Mouse (Mus musculus) heart, embryonic 12.5 days (tissue): Measurements from ENCODE around the gene Itga9. TPM values are rescaled to one million over a fixed set of nuclear protein-coding genes. Genes with fewer than 3 reads are reported as not detected.

Source experiments
- ATAC-seq: fragments of 200-750 bp; cut with Nextera tagmentation; 2 replicates; pipeline ENCODE4 v1.8.0; 2017; ENCODE audit warnings: moderate TSS enrichment, moderate library complexity; ENCODE audit not compliant: insufficient number of reproducible peaks, low FRiP score
- H3K27ac ChIP-seq: fragments of 300-500 bp; sonication (generic); 2 replicates; pipeline ENCODE4 v1.5.1; 2016; ENCODE audit warnings: mild to moderate bottlenecking, moderate library complexity; ENCODE audit not compliant: poor library complexity, severe bottlenecking
- H3K27me3 ChIP-seq: fragments of 300-500 bp; sonication (generic); replicated peaks from 2 replicates; pipeline ENCODE4 v1.6.1; 2016; ENCODE audit warnings: mild to moderate bottlenecking, moderate library complexity
- H3K36me3 ChIP-seq: fragments of 300-500 bp; sonication (generic); 2 replicates; pipeline ENCODE4 v1.6.1; 2016; ENCODE audit warnings: mild to moderate bottlenecking, moderate library complexity
- H3K4me1 ChIP-seq: fragments of 300-500 bp; sonication (generic); replicated peaks from 2 replicates; pipeline ENCODE4 v1.6.1; 2016; ENCODE audit warnings: mild to moderate bottlenecking
- H3K4me2 ChIP-seq: fragments of 300-500 bp; sonication (generic); 2 replicates; pipeline ENCODE4 v1.6.1; 2016; ENCODE audit warnings: mild to moderate bottlenecking, moderate library complexity
- H3K4me3 ChIP-seq: fragments of 300-500 bp; sonication (generic); 2 replicates; pipeline ENCODE4 v1.5.1; 2016; ENCODE audit warnings: mild to moderate bottlenecking
- H3K9ac ChIP-seq: fragments of 300-500 bp; sonication (generic); 2 replicates; pipeline ENCODE4 v1.6.1; 2016; ENCODE audit warnings: mild to moderate bottlenecking, moderate library complexity
- H3K9me3 ChIP-seq: fragments of 300-500 bp; sonication (generic); replicated peaks from 2 replicates; pipeline ENCODE4 v1.6.1; 2016; ENCODE audit warnings: mild to moderate bottlenecking, moderate library complexity
- WGBS: fragments of 180-500 bp; shearing (Covaris S2); methylation state at CpG from one replicate; pipeline ENCODE4 v1.1.7; 2016; 5-methylcytosine and 5-hydroxymethylcytosine counted together
- polyA plus RNA-seq: library from polyadenylated mRNA; unstranded; fragments of >200 nt; fragmentation: Nextera tagmentation; extraction: Ambion mirVana; gene quantifications from 2 replicates; pipeline ENCODE4 v1.2.1, GENCODE M21; 2016

The Itga9 gene
- polyA plus RNA-seq, 1 experiment from 2014 or later = 21.0 TPM

- ATAC-seq = 0 out of 2 replicates have a peak, but pooled peaks have one; percentile 13
- Histone ChIP-seq H3K4me3 (peak overlapping the region; percentile 70), H3K9me3 (no peaks in the 10 kb centered on the region), H3K27ac (no peak overlapping the region; the same call in 1 of the 2 replicates), H3K4me2 (peak overlapping the region; percentile 91), H3K27me3 (peaks cover 40% of the 10 kb centered on the region), H3K36me3 (no peaks in the 10 kb centered on the region), H3K4me1 (peaks cover 61% of the 10 kb centered on the region), H3K9ac (peak overlapping the region; percentile 89)
- WGBS = under 1% methylated on average over 66 of the region's 68 CpGs
Observed at GRCm38 (mm10) chr9:118606817-118607371, 404 bp downstream of the Itga9 start.

- H3K4me1 ChIP-seq = peaks cover 67% of the 10 kb centered on the region
- peak overlapping the region; percentile 91 for H3K4me2 ChIP-seq
- ATAC-seq = no peak
- peak overlapping the region; percentile 89 for H3K9ac ChIP-seq
- no peak overlapping the region; the same call in 1 of the 2 replicates for H3K27ac ChIP-seq
- no peaks in the 10 kb centered on the region for H3K36me3 ChIP-seq
- H3K4me3 ChIP-seq = peak overlapping the region; percentile 70
- WGBS = 51% methylated on average over 16 of the region's 16 CpGs
- no peaks in the 10 kb centered on the region for H3K9me3 ChIP-seq
- H3K27me3 ChIP-seq = peaks cover 34% of the 10 kb centered on the region
Observed at GRCm38 (mm10) chr9:118607701-118608401, 1.4 kb downstream of the Itga9 start.

GRCm38 (mm10) chr9:118608556-118608955 lies 2.1 kb downstream of the Itga9 start:
- Histone ChIP-seq H3K4me2 (peak overlapping the region; percentile 91), H3K27me3 (peaks cover 30% of the 10 kb centered on the region), H3K9ac (no peak overlapping the region), H3K9me3 (no peaks in the 10 kb centered on the region), H3K4me1 (peaks cover 68% of the 10 kb centered on the region), H3K4me3 (peak overlapping the region; percentile 17; the same call in 1 of the 2 replicates), H3K27ac (no peak overlapping the region), H3K36me3 (no peaks in the 10 kb centered on the region)
- WGBS = 39% methylated on average over 4 of the region's 4 CpGs
- no peak for ATAC-seq

GRCm38 (mm10) chr9:118610060-118610459 lies 3.6 kb downstream of the Itga9 start:
- H3K27ac ChIP-seq = no peak overlapping the region
- peaks cover 66% of the 10 kb centered on the region for H3K4me1 ChIP-seq

GRCm38 (mm10) chr9:118611111-118611541 lies 4.6 kb downstream of the Itga9 start:
- no peak overlapping the region for H3K9ac ChIP-seq
- no peak overlapping the region for H3K4me3 ChIP-seq
- ATAC-seq = no peak
- H3K36me3 ChIP-seq = no peaks in the 10 kb centered on the region
- 35% methylated on average over 14 of the region's 14 CpGs for WGBS
- no peak overlapping the region for H3K27ac ChIP-seq
- H3K27me3 ChIP-seq = peaks cover 15% of the 10 kb centered on the region; the same call in 1 of the 2 replicates
- peak overlapping the region; percentile 54 for H3K4me2 ChIP-seq
- H3K4me1 ChIP-seq = peaks cover 55% of the 10 kb centered on the region
- no peaks in the 10 kb centered on the region for H3K9me3 ChIP-seq

More at GRCm38 (mm10) chr9:118610060-118610459, 3.6 kb downstream of the Itga9 start:
- peaks cover 20% of the 10 kb centered on the region for H3K27me3 ChIP-seq
- H3K4me3 ChIP-seq = no peak overlapping the region
- 59% methylated on average over 10 of the region's 10 CpGs for WGBS
- H3K4me2 ChIP-seq = no peak overlapping the region
- H3K9me3 ChIP-seq = no peaks in the 10 kb centered on the region
- ATAC-seq = no peak
- H3K9ac ChIP-seq = no peak overlapping the region
- no peaks in the 10 kb centered on the region for H3K36me3 ChIP-seq

- Histone ChIP-seq H3K4me3 (peak overlapping the region; percentile 5; the same call in 1 of the 2 replicates), H3K4me1 (peaks cover 53% of the 10 kb centered on the region)
Observed at GRCm38 (mm10) chr9:118611958-118612581, 5.6 kb downstream of the Itga9 start.

GRCm38 (mm10) chr9:118617237-118617636 lies 10.7 kb downstream of the Itga9 start:
- Histone ChIP-seq H3K4me3 (no peak overlapping the region), H3K4me2 (no peak overlapping the region), H3K9ac (no peak overlapping the region), H3K36me3 (no peaks in the 10 kb centered on the region), H3K27me3 (0 out of 2 replicates have a peak, but pooled peaks cover 5% of the 10 kb centered on the region), H3K9me3 (no peaks in the 10 kb centered on the region), H3K27ac (no peak overlapping the region), H3K4me1 (peaks cover 13% of the 10 kb centered on the region)
- no peak for ATAC-seq
- 78% methylated on average over 5 of the region's 5 CpGs for WGBS

More at GRCm38 (mm10) chr9:118611958-118612581, 5.6 kb downstream of the Itga9 start:
- ATAC-seq = no peak; the same call in 1 of the 2 replicates
- Histone ChIP-seq H3K9ac (peak overlapping the region; percentile 9; the same call in 1 of the 2 replicates), H3K36me3 (no peaks in the 10 kb centered on the region), H3K9me3 (no peaks in the 10 kb centered on the region), H3K27ac (no peak overlapping the region), H3K4me2 (peak overlapping the region; percentile 48), H3K27me3 (peaks cover 15% of the 10 kb centered on the region; the same call in 1 of the 2 replicates)
- 34% methylated on average over 20 of the region's 20 CpGs for WGBS

- Histone ChIP-seq H3K27ac (no peak overlapping the region), H3K27me3 (no peaks in the 10 kb centered on the region), H3K4me3 (no peak overlapping the region), H3K9ac (no peak overlapping the region), H3K4me1 (peaks cover 4% of the 10 kb centered on the region; the same call in 1 of the 2 replicates), H3K4me2 (no peak overlapping the region), H3K9me3 (no peaks in the 10 kb centered on the region), H3K36me3 (no peaks in the 10 kb centered on the region)
- 61% methylated on average over 3 of the region's 3 CpGs for WGBS
- no peak for ATAC-seq
Observed at GRCm38 (mm10) chr9:118618732-118619250, 12.3 kb downstream of the Itga9 start.

- 59% methylated on average over 4 of the region's 4 CpGs for WGBS
- Histone ChIP-seq H3K9me3 (no peaks in the 10 kb centered on the region), H3K4me1 (peaks cover 11% of the 10 kb centered on the region; the same call in 1 of the 2 replicates), H3K4me3 (no peak overlapping the region), H3K27me3 (no peaks in the 10 kb centered on the region), H3K4me2 (no peak overlapping the region), H3K36me3 (no peaks in the 10 kb centered on the region), H3K9ac (no peak overlapping the region), H3K27ac (no peak overlapping the region)
- ATAC-seq = no peak
Observed at GRCm38 (mm10) chr9:118620807-118621206, 14.3 kb downstream of the Itga9 start.

- H3K4me2 ChIP-seq = no peak overlapping the region
- 88% methylated on average over 6 of the region's 6 CpGs for WGBS
- no peaks in the 10 kb centered on the region for H3K9me3 ChIP-seq
- H3K27ac ChIP-seq = no peak overlapping the region
- peaks cover 11% of the 10 kb centered on the region; the same call in 1 of the 2 replicates for H3K4me1 ChIP-seq
- H3K4me3 ChIP-seq = no peak overlapping the region
- no peak overlapping the region for H3K9ac ChIP-seq
- peaks cover 3% of the 10 kb centered on the region; the same call in 1 of the 2 replicates for H3K36me3 ChIP-seq
- ATAC-seq = no peak
- no peaks in the 10 kb centered on the region for H3K27me3 ChIP-seq
Observed at GRCm38 (mm10) chr9:118621691-118622090, 15.2 kb downstream of the Itga9 start.
